Mouse (Mus musculus): Measurements from ENCODE around the gene Snph.

Gene Snph

GRCm38 (mm10) chr2:151602106-151602505 is 30.3 kb downstream of the Snph start:
- no peak for DNase-seq

- no peak for DNase-seq
Observed at GRCm38 (mm10) chr2:151598068-151598467, 34.3 kb downstream of the Snph start.

GRCm38 (mm10) chr2:151587306-151587705 is 45.1 kb downstream of the Snph start:
- DNase-seq, result no peak

- DNase-seq, result no peak
Observed at GRCm38 (mm10) chr2:151586807-151587206, 45.6 kb downstream of the Snph start.

GRCm38 (mm10) chr2:151585934-151586333 is 46.5 kb downstream of the Snph start:
- no peak for DNase-seq

GRCm38 (mm10) chr2:151580945-151581344 is 51.4 kb downstream of the Snph start:
- no peak for DNase-seq

GRCm38 (mm10) chr2:151579183-151579582 is 53.2 kb downstream of the Snph start:
- no peak for DNase-seq

GRCm38 (mm10) chr2:151575699-151576389 is 56.5 kb downstream of the Snph start:
- DNase-seq, result peak; percentile 91 to 95

DNA sequence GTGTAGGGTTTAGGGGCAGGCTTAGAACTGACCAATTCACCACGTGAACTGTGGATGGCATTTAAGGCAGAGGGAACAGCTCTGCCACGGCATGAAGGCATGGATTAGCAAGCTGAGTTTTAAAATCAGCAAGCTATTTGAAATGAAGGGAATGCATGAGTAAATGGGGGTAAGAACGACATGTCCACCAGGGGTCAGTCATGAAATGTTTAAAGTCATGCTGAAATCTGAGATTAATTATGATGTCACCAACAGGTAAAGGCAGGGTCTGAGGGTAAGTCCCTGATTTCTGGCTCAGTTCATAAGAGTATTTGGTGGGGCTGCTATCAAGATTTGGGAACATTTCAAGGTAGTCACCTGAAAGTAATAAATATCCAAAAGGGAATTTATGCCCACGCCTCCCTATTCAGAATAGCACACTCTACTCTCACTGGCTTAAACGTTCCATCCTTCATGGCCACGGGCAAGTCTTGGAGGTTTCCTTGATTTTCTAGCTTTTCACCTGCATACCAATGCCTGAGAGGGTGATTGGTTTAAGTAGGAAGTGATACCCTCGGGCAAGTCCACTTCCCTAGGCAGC is 57.2 kb downstream of the Snph start:
- peak; percentile 74 to 83 for DNase-seq

DNA sequence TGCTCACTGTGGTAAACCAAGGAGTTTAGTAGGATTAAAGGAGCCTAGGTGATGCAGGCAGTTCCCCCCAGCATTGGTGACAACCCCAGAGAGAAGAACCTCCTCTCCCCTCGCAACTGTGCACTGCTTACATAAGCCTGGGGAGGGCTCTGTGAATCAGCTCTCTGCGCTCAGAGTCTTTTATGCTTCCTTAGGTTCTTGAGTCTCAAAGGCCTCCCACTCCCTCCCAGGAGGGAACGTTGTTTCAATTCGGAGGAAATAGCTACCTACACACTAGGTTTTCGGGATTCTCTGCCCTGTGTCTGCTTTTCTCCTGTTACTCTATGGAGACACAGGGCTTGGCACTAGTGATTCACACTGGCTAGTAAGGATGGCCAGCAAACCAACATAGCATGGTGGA is 57.8 kb downstream of the Snph start:
- DNase-seq, result peak in 1 of 2 experiments; percentile 16

DNA sequence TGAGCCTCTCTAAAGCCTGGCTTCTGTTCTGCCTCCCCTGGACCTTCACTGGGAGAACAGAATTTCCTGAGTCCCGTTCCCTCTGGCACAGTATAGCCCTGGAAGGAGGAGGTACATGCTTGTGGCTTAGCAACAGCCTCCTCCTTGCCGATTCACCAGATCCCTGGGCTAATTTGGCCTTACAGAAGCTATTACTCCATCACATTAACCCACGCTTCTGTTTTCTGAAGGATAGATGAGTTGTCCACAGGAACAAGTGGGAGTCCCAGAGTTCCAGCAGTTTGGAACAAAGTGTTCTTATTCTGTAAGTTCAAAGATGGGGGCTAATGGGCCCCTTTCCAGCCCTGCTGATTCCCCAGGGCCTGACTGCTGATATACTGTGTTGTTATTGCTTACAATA is 58.7 kb downstream of the Snph start:
- DNase-seq, result no peak

DNA sequence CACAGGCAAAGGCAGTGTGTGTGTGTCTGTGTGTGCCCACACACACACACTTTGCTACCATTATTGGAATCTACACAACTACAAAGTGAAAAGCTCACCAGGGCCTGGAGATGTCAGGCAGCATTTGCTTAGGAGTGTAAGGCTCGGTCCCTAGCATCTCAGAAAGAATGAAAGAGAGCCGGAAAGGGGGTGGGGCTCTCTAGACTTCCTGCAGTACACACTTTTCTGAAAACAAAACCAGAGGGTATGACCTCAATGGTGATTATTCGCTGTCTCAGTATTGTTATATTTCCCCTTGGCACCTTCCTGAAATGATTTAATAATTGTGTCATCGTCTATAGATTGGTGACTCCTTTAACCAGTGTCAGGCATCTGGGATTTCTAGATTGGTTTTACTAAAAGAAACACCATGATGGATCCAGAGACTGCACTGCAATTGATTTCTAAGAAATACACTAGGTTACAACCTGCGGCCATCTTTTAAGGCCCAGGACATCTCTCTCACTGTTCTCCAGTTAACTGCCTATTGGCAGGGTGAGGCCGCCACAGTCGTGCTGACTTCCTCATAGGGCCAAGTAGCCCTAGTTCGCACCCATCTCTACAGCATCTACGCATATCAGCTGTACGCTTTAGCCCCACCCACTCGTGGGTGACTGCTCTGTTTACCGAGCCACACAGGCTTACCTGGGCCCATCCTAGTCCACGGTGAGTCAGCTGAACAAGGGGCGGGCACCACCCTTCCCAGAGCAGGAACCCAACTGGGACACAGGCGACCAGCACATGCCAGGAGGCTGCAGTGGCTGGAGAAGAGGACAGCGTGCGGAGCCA is 60.3 kb downstream of the Snph start, which contains the start of gene Sdcbp2:
Gene Sdcbp2 (plus strand): TSS at position 750 of the 828 bp plus-strand sequence.
- DNase-seq, result no peak

- no peak for DNase-seq
Observed at GRCm38 (mm10) chr2:151569452-151569851, 62.9 kb downstream of the Snph start.

DNA sequence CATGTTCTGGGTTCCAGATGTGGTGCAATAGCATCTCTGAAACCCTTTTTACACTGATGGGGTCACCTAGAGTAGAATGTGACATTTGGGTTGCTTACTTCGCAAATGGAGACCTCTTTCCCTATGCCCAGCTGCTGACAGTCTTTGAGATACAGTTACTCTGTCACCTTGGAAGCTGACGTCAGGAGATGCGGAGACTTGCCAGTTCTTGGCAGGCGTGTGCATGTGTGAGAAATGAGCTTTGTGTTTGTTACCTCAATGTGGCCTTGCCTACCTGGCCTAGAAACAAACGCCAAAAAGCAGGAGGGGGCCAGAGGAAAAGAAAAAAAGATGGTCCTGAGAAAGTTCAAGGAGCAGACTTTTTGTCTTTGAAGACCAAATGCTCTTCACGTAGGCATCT is 65.5 kb downstream of the Snph start:
- no peak for DNase-seq

DNA sequence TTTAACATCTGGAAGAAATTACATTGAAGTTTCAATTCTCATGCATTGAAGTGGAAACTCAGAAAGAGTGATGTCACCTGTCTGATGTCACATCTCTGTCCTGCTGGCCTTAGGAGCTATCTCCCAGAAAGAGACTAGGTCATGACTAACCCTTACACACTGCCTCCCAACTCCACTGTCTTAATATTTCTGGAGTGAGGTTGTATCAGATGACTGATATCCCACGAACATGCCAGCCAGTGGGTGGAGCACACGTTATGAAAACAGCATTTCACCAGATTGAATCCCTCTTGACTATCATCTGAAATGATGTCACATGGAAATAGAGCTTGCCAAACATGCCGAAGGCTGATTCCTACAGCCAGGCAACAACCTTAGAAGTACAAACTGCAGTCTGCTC is 67.4 kb downstream of the Snph start:
- no peak for DNase-seq

DNA sequence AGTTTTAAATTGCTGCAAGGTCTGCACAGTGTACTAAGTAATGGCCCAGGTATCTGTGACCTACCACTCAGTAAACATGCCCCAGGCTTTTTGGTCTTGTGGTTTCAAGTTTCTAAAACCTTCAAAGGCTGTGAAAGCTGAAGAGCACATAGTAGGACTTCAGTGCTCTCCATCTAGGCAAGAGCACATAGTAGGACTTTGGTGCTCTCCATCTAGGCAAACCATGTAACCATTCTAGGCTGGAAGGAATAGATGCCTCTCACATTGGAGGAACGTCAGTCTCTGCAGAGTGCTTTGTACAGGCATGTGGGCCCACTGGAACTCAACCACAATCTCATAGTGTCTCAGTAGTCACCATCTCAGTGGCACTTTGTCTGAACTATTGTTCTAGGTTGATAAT is 68.4 kb downstream of the Snph start:
- no peak for DNase-seq

- peak in 1 of 2 experiments; percentile 29 for DNase-seq
Observed at GRCm38 (mm10) chr2:151562930-151563921, 69.2 kb downstream of the Snph start.

DNA sequence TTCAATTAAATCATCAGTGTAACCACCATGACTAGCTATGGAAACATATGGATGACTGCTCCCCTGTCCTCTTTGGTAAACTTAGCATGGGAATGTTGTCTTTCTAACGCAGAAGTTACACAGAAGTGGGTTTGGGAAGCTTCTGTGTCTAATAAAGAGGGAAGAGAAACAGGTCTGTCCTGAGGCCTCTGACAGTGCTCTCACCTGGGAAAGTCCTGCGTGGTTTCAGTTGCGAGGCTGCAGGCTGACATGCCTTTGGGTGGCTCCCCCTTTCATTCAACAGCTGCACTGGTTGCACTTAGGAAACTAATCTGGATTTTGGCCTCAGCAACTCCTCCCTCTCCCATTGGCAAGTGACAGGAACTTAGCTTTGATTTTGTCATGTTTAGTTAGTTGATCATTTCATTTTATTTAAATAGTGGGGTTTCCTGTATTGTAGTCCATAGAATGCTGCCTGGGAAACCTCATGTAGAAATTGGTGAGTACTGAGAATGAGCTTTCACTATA is 82.7 kb downstream of the Snph start:
- no peak for DNase-seq

GRCm38 (mm10) chr2:151546571-151546970 is 85.8 kb downstream of the Snph start:
- DNase-seq, result no peak

- DNase-seq, result no peak
Observed at GRCm38 (mm10) chr2:151544673-151545072, 87.7 kb downstream of the Snph start.

- DNase-seq, result peak; percentile 82 to 83
Observed at GRCm38 (mm10) chr2:151543063-151543895, 89.1 kb downstream of the Snph start.

Measured in cerebellum, postnatal 10 days (tissue).